Mouse (Mus musculus): ENCODE measurements around the gene Cacna2d2.
A peak's percentile ranks its signal among the peaks of the same experiment; 100 is the strongest.

Cacna2d2 gene

DNA sequence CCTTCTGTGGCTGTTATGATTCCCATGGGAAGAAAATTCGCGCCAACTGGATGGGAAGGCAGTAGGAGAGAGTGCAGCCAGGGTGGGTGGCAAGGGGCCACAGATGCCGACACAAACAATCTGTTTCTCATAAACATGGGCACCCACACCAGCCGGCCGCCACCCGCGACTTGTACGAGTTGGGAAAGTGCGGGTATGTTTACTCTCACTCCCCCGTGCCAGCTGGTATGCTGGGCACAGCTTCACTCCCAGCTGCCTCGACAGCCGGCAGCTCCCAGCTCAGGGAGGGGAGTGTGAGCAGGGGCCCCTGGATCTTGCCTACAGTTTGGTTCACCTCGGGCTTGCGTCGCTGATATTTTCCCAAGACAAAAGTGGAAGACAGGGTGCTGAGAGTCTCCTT is 57.3 kb downstream of the Cacna2d2 start:
- DNase-seq (ENCODE audit: low read depth, low spot score) = no peak

DNA sequence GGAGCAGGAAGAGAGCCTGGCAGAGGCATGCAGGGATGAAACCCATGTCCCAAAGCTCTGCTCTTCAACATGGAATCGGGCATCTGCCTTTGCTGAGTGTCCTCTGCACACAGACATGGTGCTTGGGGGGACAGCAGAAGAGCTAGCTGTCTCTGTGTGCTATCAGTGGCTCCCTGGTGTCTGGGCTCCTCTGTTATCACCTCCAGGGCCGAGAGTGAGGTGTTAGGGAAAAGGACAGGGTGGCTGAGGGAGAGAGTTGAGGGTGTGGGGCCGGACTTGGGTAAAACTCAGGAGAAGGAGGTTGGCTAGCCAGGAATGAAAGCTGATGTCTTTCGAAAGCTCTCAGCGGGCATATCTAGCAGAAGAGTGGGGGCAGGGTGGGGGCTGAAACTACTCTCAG is 63.5 kb downstream of the Cacna2d2 start:
- DNase-seq (ENCODE audit: low read depth, low spot score) = no peak

DNA sequence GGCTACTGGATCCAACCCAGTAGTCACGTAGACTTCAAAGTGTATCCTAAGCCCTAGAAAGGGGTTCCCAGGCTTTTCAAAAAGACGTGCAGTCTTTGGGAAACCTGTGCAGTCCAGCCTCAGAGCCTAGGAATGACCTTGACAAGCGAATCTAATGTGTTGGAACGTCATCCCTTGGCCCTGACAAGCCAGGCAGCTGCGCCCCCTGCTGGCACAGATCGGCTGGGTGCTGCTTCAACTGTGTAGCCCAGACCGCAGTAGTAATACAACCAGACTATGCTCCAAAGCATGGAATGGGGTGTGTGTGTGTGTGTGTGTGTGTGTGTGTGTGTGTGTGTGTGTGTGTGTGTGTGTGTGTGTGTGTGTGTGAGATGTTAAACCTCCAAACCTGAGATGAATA is 64.1 kb downstream of the Cacna2d2 start:
- DNase-seq (ENCODE audit: low read depth, low spot score) = peak; percentile 63

DNA sequence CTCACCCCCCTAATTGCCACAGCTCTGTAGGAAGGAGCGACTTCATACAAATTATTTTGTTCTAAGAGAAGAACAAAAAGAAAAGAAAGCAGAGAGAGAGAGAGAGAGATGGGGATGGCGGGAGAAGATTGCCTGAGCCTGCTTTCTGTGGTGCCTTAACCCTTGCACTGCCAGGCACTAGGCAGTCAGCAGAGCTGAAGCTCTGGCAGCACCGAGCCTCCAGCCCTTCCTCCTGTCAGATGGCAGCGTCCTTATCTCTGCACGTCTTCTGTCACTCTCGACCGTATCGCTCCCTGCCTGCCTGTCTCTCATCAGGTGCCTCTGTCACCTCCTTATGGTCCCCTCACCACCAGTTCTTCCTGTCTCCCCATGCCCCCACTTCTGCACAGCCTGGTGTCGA is 64.7 kb downstream of the Cacna2d2 start:
- no peak for DNase-seq (ENCODE audit: low read depth, low spot score)

DNA sequence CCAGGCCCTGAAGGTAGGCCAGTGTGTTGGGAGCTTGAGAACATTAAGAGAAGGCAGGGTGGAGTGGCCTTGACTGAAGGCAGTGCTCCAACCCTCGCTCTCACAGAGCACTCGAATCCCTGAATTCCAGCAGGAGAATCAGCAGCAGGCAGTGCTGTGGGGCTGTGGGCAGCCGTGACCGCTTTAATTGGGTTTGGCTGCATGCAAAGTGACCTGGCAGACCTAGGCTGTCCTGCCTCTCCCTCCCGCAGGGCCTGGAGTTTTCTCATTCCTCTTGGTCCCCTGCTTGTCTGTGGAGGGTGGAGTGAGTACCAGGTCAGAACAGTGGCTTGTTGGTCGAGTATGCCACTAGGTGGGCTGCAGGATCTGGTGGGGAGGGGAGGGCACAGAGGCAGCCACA is 66.2 kb downstream of the Cacna2d2 start:
- no peak for DNase-seq (ENCODE audit: low read depth, low spot score)

DNA sequence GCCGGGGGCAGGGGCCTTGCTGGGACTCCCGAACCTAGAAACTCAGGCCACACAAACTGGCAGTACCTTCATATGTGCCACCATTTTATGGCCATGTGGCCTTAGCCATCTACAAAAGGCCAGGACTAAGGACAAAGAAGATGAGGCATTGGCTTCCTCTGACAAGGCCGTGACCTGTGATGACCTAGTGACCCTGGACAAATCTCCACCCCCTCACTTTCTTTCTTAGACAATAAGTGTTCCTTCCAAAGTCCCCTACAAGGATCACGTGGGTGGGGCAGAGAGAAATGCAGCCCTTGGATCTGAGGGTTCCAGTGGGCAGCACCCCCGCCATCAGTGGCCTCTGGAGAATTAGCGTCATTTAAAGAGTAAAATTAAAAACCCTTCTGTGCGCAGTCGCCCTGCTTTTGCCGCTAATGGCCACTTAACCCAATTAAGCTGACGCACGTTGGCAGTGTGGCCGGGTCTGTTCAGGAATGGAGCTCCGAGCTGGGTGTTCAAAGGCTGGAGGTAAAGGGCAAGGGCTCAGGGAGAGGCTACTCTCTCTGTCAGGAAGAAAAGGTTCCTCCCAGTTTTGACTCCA is 69.9 kb downstream of the Cacna2d2 start:
- DNase-seq (ENCODE audit: low read depth, low spot score) = no peak

DNA sequence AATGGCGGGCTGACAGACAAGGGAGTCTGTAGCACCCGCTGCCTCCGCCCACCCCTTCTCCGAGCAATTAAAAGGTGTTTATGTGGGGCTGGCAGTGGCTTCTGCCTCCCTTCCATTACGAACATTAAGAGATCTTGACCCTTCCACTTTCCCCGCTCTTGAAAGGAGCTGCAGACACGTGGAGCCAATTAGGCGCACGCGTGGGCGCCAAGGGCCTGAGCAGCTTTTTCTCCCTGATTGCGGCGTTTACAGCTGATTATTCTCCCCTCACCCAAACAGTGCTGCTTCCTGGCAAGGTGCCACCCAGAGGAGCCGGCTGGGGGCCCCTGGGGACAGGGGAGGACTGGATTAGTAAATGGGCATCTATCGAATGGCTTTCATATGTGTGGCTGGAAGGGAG is 71.0 kb downstream of the Cacna2d2 start:
- DNase-seq (ENCODE audit: low read depth, low spot score) = no peak

DNA sequence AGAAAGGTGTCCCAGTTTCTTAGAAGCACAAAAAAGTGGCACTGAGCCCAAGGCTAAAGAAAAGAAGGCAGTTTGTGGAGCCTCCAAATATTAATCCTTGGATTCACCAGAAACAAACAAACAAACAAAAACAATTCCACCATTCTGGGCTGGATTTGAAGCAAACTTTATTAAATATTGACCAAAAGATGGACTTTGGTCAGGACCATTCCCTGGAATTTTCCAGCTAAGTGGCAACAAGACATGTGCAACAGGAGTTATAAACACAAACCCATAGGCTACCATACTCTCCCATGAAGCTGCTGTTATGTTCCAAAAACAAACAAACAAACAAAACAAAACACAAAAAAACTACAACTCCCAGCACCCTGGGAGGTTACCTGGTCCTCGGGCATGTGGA is 74.6 kb downstream of the Cacna2d2 start:
- DNase-seq (ENCODE audit: low read depth, low spot score) = no peak

DNA sequence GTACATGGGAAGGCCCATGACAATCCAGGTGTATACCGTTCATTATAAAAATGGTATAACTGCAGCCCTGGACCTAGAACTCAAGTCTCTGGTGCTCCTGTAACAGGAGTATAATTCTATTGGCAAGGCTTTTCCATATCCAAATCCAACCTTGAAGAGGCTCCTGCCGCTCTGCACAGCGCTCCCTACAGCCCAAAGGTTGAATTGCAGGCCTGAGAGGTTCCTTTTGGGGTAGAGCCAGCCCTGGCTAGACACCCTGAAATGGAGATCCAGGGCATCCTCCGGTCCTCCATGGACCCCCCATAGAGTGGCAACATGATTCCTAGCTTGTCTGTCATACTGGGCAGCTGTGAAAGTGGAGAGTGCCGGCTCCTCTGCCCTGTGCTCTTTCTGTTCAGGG is 79.6 kb downstream of the Cacna2d2 start:
- peak; percentile 13 for DNase-seq (ENCODE audit: low read depth, low spot score)

DNA sequence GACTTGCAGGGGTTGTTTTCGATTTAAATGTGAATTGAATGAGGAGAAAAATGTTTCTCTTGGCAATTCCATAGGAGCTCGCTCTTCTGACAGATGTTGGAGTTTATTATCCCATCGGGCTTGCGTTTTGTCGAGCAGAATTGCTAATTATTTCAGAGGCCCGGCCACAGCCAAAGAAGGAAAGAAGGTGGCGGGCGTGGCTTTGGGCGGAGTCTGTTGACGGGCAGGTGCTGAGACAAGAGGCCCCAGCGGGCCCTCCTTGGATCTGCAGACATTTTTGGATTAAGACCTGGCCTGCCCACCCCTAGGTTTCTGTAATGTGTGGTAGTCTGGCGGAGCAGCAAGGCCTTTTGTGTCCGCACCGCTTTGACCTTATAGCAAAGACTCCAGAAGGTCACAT is 80.2 kb downstream of the Cacna2d2 start:
- no peak for DNase-seq (ENCODE audit: low read depth, low spot score)

DNA sequence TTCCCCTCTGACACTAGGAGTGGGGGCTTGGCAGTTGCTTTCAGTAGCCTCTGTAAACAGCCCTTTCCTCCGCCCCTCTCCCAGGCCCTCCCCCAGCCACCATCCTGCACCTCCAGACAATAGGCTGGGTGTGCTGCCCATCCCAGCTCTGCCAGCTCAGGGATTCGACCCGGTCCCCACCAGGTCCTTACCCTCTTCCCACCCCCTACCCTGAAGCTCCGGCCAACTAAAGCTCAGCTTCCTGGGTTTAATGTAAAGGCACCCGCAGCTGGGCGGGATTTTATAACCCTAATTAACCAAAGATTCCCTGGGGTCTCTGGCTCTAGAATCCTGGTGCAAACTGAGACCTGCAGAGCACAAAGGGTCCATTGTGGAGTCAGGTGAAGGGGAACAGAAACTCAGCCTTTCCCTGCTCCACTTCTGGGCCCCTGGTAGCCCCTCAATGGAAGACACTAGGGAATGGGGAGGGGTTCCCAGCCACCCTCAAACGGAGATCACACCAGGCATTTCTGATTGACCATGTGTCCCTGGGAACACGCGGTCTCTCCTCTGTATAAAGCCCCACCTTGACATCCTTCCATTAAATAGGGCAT is 81.2 kb downstream of the Cacna2d2 start:
- no peak for DNase-seq (ENCODE audit: low read depth, low spot score)

DNA sequence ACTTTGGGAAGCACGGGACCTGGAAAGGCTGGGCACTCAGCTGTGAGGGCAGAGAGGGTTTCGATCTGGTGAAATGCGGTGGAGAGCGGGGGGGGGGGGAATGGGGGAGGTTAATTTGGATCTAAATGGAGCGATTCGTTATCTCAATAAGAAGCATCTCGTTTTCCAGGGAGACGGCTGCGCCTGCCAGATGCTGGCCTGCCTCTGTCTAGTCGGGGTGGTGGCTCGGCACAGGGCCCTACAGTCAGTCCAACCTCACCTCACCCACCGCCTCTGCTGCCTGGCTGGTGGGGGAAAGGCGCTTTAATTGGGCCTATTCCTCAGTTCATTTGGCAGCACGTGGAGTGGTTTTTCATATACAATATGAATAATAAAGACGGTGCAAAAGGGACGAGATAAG is 81.9 kb downstream of the Cacna2d2 start:
- DNase-seq (ENCODE audit: low read depth, low spot score) = no peak

DNA sequence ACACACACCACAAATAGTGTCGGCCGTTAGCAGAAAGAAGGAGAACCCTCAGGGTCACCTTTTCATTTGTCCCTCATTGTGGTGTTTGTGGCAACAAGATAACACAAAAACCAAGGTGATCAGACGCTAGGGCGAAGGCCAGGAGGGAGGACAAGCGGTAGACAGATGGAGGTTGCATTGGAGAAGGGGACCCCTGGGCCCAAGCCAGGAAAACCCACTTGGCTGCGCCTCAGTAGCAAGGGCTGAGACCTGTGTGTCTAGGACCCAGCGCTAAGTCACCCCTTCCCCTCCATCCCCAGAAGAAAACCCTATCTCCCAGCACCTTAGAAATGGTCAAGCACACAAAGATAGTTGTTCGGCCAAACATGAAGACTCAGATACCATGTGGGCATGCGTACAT is 82.6 kb downstream of the Cacna2d2 start:
- no peak for DNase-seq (ENCODE audit: low read depth, low spot score)

DNA sequence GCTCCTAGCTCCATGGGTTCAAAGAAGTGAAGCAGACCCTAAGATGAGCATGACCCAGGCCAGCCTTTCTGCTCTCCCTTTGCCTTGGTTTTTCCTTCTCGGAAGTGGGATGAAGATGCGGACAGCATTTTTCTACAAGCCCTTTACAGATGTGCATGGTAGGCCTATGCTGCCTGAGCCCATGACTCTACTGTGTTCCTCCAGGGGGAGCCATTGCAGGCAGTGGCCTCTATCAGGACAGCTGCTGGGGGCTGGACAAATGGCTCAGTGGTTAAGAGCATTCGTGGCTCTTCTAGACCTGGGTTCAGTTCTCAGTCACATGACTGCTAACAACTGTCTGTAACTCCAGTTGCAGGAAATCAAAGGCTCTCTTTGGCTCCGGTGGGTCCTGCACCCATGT is 83.4 kb downstream of the Cacna2d2 start:
- peak; percentile 25 for DNase-seq (ENCODE audit: low read depth, low spot score)

DNA sequence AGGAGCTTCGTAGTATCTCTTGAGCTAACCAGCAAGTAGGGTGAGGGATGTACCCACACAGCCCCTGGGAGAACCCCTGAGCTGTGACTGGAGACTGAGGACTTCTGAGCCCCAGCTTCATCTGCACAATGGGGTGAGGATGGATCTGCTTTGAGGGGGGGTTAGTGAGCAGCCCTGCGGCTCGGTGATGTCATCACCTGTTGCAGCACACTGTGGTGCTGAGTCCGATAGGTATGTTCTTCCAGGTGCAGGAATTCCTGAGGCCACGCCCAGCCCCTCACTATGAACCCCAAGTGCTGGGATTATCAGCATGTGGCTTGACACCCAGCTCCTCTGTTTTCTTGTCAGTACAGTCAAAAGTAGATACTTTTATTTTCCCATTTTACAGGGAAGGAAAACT is 84.3 kb downstream of the Cacna2d2 start:
- DNase-seq (ENCODE audit: low read depth, low spot score) = no peak

DNA sequence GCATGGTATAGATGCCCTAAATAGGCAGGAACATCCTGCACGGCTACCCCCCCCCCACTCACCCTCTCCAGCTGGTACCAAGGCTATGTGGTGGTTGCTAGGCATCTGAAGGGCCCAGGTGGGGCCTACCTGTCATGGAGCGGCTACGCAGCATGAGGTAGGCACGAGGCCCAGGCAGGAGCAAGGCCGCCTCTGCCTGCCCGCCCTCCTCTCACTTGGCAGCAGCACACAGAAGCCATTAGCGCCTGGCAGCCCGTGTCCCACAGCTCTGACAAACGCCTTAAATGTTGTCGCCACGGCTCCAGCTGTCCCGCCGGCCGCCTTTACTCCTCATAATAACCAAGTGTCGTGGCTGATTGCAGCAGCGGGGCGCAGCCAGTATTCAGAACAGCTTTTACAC is 84.9 kb downstream of the Cacna2d2 start:
- no peak for DNase-seq (ENCODE audit: low read depth, low spot score)

DNA sequence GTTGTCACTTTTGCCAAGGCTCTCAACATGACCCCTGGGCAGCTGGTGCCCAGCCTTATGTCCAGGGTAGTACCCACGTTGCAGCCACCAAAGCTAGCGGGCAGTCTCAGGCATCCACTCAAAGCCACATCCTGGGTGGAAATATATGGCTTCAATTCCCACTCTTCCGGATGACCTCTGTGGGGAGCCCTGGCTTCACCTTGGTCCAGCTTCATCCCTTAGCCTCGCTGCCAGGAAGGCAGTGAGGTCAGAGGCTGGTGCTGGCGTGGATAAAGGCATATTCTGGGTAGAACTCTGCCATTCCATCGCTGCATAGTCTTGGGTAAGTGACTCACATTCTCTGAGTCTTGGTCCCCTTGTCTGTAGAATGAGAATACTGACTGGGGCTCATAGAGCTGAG is 85.4 kb downstream of the Cacna2d2 start:
- no peak for DNase-seq (ENCODE audit: low read depth, low spot score)

DNA sequence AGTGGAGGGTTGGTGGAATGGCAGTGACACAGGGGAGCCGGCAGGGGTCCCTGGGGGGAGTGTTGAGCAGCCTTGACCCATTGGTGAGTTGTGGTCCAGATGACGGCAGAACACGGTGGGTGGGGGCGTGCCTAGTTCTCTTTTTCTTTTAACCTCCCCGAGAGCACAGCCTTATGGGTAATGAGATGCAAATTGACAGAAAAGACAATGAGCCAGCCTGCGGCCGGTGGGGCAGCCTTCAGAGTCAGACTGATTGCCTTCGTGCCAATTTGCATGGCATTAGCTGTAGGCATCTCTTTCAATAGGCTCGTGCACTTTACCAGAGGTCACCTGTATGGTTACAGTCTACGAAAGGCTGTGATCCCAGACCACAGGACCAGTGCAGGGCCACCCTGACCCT is 86.7 kb downstream of the Cacna2d2 start:
- DNase-seq (ENCODE audit: low read depth, low spot score) = no peak

DNA sequence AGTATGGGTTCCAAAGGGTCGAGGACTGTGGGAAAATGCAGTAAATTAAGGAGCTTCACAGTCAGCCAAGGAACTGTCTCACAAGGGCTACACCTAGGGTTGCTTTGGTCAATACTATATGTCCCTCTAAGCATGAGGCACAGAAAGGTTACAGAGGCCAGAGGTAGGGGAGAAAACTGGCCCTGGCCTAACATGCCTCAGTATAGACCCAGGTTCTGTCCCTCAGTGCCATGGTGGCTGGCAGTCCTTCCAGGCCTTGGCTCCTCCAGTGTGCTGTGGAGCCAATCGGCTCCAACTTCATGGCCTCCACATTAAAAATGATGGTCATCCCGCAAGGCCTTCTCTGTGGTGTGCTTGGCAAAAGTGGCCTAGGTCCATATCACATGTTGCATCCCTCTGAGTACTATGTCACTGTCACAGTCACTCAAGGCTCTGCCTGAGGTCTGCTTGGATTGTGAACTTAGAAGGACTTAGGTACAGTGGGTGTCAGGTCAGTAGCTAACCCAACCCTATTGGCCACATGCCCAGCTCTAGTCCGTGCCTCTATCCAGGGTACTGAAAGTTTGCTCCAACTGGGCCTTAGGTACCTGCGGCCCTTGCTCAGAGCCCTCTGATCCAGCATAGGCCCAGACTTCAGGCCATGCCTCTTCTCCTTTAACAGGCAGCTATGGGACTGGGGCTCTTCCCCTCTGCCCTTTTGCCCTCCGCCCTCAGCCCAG is 87.3 kb downstream of the Cacna2d2 start:
- DNase-seq (ENCODE audit: low read depth, low spot score) = no peak

DNA sequence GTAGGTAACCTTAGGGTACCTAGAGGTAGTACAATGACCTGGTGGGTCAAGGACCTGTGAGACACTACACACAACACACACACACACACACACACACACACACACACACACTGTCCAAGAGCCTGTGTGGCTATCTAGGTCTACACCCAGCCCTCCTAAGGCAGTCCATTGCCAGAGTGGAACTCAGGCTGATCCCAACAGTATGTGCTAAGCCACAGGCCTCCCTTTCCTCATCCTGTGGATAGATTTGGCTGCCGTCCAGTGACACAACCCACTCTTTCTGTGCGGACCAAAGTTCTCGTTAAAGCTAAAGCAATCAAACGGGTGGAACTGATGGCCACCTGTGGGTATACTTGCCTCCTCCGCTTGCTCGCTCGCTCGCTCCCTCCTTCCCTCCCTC is 90.7 kb downstream of the Cacna2d2 start:
- DNase-seq (ENCODE audit: low read depth, low spot score) = no peak

DNA sequence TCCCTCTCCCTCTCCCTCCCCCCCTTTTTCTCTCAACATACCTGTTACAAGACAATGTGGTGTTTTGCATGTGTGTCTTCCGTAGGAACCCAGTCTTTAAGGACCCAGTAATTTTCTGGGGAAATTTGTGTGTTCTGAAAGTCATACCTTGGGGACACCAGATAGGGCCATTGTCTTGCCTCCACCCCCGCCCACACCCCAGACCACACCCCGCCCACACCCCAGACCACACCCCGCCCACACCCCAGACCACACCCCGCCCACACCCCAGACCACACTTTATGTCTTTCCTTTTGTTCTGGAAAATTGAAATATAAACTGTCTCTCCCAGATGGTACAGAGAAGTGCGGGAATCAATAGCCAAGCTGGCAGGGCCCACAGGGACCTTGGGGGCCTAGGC is 91.2 kb downstream of the Cacna2d2 start:
- no peak for DNase-seq (ENCODE audit: low read depth, low spot score)

DNA sequence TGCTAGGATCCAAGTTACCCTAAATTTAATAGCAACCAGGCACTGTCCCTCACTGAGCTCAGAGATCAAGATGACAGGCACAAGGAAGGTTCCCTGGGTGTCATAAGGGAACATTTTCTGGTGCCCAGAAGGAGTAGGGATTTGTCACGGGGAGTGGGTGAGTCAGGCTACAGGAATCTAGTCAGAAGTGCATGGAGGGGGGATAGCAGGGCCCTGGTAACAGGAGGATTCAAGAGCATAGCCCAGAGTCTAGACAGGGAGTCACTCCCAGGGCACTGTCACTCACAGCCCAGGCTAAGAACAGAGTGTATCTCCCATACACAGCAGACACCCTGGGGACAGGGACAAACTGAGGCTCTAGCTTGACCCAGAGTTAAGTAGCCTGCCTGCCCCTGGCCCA is 94.1 kb downstream of the Cacna2d2 start:
- DNase-seq (ENCODE audit: low read depth, low spot score) = no peak

DNA sequence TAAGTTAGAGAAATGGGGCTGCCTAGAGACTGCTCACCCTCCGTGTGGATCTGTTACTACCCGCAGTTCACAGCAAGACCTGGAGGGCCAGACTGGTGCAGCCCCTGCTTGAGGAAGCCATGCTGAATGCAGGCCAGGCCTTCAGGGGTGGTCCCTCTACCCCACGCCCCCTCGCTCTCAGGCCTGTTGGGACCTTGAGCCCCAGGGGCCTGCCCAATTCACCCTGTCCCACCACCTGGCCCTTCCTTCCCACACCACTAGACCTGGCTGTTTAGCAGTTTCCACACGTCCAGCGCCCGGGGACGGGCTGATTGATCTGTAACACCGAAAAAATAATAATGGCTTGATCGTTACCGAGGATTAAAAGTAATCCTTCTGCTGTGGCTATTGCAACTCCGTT is 94.8 kb downstream of the Cacna2d2 start:
- no peak for DNase-seq (ENCODE audit: low read depth, low spot score)

All from A20 (cell line).